Mouse (Mus musculus) thymus, postnatal 25 days (tissue): ENCODE measurements at regions not wholly inside any gene's neighbourhood (a gene's known extent, or its start where the extent isn't known, plus 50 kb on each side); places are given as distances from the start of the nearest gene placed in this dataset.

Source experiments
- DNase-seq: peaks from one replicate; pipeline ENCODE4 v3.0.0; 2022

- no peak for DNase-seq
These were observed 78.5 kb downstream of the Sik1 start for GRCm38 (mm10) chr17:31776949-31777607.

- no peak for DNase-seq
These were observed 77.9 kb downstream of the Sik1 start for GRCm38 (mm10) chr17:31777751-31778150.

- no peak for DNase-seq
These were observed 76.1 kb downstream of the Sik1 start for GRCm38 (mm10) chr17:31779466-31779865.

- DNase-seq, result no peak
These were observed 73.4 kb downstream of the Sik1 start for GRCm38 (mm10) chr17:31782251-31782650.

GRCm38 (mm10) chr17:31783071-31783470 lies 72.5 kb downstream of the Sik1 start:
- no peak for DNase-seq

- DNase-seq, result no peak
These were observed 67.3 kb downstream of the Sik1 start for GRCm38 (mm10) chr17:31788316-31788715.

GRCm38 (mm10) chr17:31789068-31789583 lies 66.5 kb downstream of the Sik1 start:
- DNase-seq, result peak; percentile 14

- no peak for DNase-seq
These were observed 65.7 kb downstream of the Sik1 start for GRCm38 (mm10) chr17:31789906-31790279.

GRCm38 (mm10) chr17:31790280-31791063 lies 65.1 kb downstream of the Sik1 start:
- DNase-seq, result peak; percentile 36

GRCm38 (mm10) chr17:31791656-31792055 lies 63.9 kb downstream of the Sik1 start:
- DNase-seq, result no peak

- no peak for DNase-seq
These were observed 62.6 kb downstream of the Sik1 start for GRCm38 (mm10) chr17:31793040-31793439.

- no peak for DNase-seq
These were observed 62.1 kb downstream of the Sik1 start for GRCm38 (mm10) chr17:31793521-31793920.

GRCm38 (mm10) chr17:31793964-31794363 lies 61.6 kb downstream of the Sik1 start:
- DNase-seq, result no peak
